Mouse (Mus musculus): ENCODE results near the gene Coro1c. TPM values are rescaled to one million over a fixed set of nuclear protein-coding genes. Genes with fewer than 3 reads are reported as not detected.

Coro1c gene
- polyA plus RNA-seq, 1 experiment, result 12.9 TPM

GRCm38 (mm10) chr5:113855117-113855516 lies 53.4 kb downstream of the Coro1c start:
- H3K27me3 ChIP-seq (ENCODE audit: control insufficient read depth, insufficient read depth, low read length), result no peaks in the 10 kb centered on the region
- no peaks in the 10 kb centered on the region for H3K36me3 ChIP-seq (ENCODE audit: control insufficient read depth, insufficient read depth, low read length)
- H3K27ac ChIP-seq (ENCODE audit: control insufficient read depth, insufficient read depth, low read depth, low read length), result no peak overlapping the region
- TF ChIP-seq CTCF (IDR thresholded peaks at IDR 0.05; ENCODE audit: control insufficient read depth, insufficient read depth, insufficient replicate concordance, low read depth, low read length) (no peak), POLR2A (IDR thresholded peaks at IDR 0.05; ENCODE audit: control insufficient read depth, low read depth, low read length) (no peak)
- no peaks in the 10 kb centered on the region for H3K4me1 ChIP-seq (ENCODE audit: control insufficient read depth, insufficient read depth, low read length)
- no peak overlapping the region for H3K4me3 ChIP-seq (ENCODE audit: control insufficient read depth, low read depth, low read length)

GRCm38 (mm10) chr5:113854494-113854893 lies 54.1 kb downstream of the Coro1c start:
- no peak overlapping the region for H3K4me3 ChIP-seq (ENCODE audit: control insufficient read depth, low read depth, low read length)
- no peaks in the 10 kb centered on the region for H3K27me3 ChIP-seq (ENCODE audit: control insufficient read depth, insufficient read depth, low read length)
- no peaks in the 10 kb centered on the region for H3K36me3 ChIP-seq (ENCODE audit: control insufficient read depth, insufficient read depth, low read length)
- H3K4me1 ChIP-seq (ENCODE audit: control insufficient read depth, insufficient read depth, low read length), result no peaks in the 10 kb centered on the region
- no peak overlapping the region for H3K27ac ChIP-seq (ENCODE audit: control insufficient read depth, insufficient read depth, low read depth, low read length)
- TF ChIP-seq CTCF (IDR thresholded peaks at IDR 0.05; ENCODE audit: control insufficient read depth, insufficient read depth, insufficient replicate concordance, low read depth, low read length), result peak; percentile 77; the same call in 1 of the 2 replicates
- TF ChIP-seq POLR2A (IDR thresholded peaks at IDR 0.05; ENCODE audit: control insufficient read depth, low read depth, low read length), result no peak

GRCm38 (mm10) chr5:113853541-113853940 lies 55.0 kb downstream of the Coro1c start:
- TF ChIP-seq CTCF (IDR thresholded peaks at IDR 0.05; ENCODE audit: control insufficient read depth, insufficient read depth, insufficient replicate concordance, low read depth, low read length), result no peak
- TF ChIP-seq POLR2A (IDR thresholded peaks at IDR 0.05; ENCODE audit: control insufficient read depth, low read depth, low read length), result no peak
- no peak overlapping the region for H3K4me3 ChIP-seq (ENCODE audit: control insufficient read depth, low read depth, low read length)
- H3K4me1 ChIP-seq (ENCODE audit: control insufficient read depth, insufficient read depth, low read length), result no peaks in the 10 kb centered on the region
- H3K27ac ChIP-seq (ENCODE audit: control insufficient read depth, insufficient read depth, low read depth, low read length), result no peak overlapping the region
- H3K27me3 ChIP-seq (ENCODE audit: control insufficient read depth, insufficient read depth, low read length), result no peaks in the 10 kb centered on the region
- no peaks in the 10 kb centered on the region for H3K36me3 ChIP-seq (ENCODE audit: control insufficient read depth, insufficient read depth, low read length)

- Histone ChIP-seq H3K4me3 (ENCODE audit: control insufficient read depth, low read depth, low read length) (no peak overlapping the region), H3K36me3 (ENCODE audit: control insufficient read depth, insufficient read depth, low read length) (no peaks in the 10 kb centered on the region), H3K27me3 (ENCODE audit: control insufficient read depth, insufficient read depth, low read length) (no peaks in the 10 kb centered on the region), H3K4me1 (ENCODE audit: control insufficient read depth, insufficient read depth, low read length) (no peaks in the 10 kb centered on the region), H3K27ac (ENCODE audit: control insufficient read depth, insufficient read depth, low read depth, low read length) (no peak overlapping the region)
- TF ChIP-seq POLR2A (IDR thresholded peaks at IDR 0.05; ENCODE audit: control insufficient read depth, low read depth, low read length) (no peak), CTCF (IDR thresholded peaks at IDR 0.05; ENCODE audit: control insufficient read depth, insufficient read depth, insufficient replicate concordance, low read depth, low read length) (no peak)
Observed at GRCm38 (mm10) chr5:113852463-113852862, 56.1 kb downstream of the Coro1c start.

- H3K4me3 ChIP-seq (ENCODE audit: control insufficient read depth, low read depth, low read length), result no peak overlapping the region
- H3K4me1 ChIP-seq (ENCODE audit: control insufficient read depth, insufficient read depth, low read length), result no peaks in the 10 kb centered on the region
- H3K27me3 ChIP-seq (ENCODE audit: control insufficient read depth, insufficient read depth, low read length), result no peaks in the 10 kb centered on the region
- H3K27ac ChIP-seq (ENCODE audit: control insufficient read depth, insufficient read depth, low read depth, low read length), result no peak overlapping the region
- H3K36me3 ChIP-seq (ENCODE audit: control insufficient read depth, insufficient read depth, low read length), result no peaks in the 10 kb centered on the region
- TF ChIP-seq CTCF (IDR thresholded peaks at IDR 0.05; ENCODE audit: control insufficient read depth, insufficient read depth, insufficient replicate concordance, low read depth, low read length), result no peak
- no peak for TF ChIP-seq POLR2A (IDR thresholded peaks at IDR 0.05; ENCODE audit: control insufficient read depth, low read depth, low read length)
Observed at GRCm38 (mm10) chr5:113850680-113851230, 57.8 kb downstream of the Coro1c start.

- Histone ChIP-seq H3K4me1 (ENCODE audit: control insufficient read depth, insufficient read depth, low read length) (no peaks in the 10 kb centered on the region), H3K27me3 (ENCODE audit: control insufficient read depth, insufficient read depth, low read length) (no peaks in the 10 kb centered on the region), H3K27ac (ENCODE audit: control insufficient read depth, insufficient read depth, low read depth, low read length) (no peak overlapping the region), H3K4me3 (ENCODE audit: control insufficient read depth, low read depth, low read length) (no peak overlapping the region), H3K36me3 (ENCODE audit: control insufficient read depth, insufficient read depth, low read length) (no peaks in the 10 kb centered on the region)
- TF ChIP-seq POLR2A (IDR thresholded peaks at IDR 0.05; ENCODE audit: control insufficient read depth, low read depth, low read length) (no peak), CTCF (IDR thresholded peaks at IDR 0.05; ENCODE audit: control insufficient read depth, insufficient read depth, insufficient replicate concordance, low read depth, low read length) (no peak)
Observed at GRCm38 (mm10) chr5:113847636-113848035, 60.9 kb downstream of the Coro1c start.

GRCm38 (mm10) chr5:113846656-113847055 lies 61.9 kb downstream of the Coro1c start:
- Histone ChIP-seq H3K27me3 (ENCODE audit: control insufficient read depth, insufficient read depth, low read length) (no peaks in the 10 kb centered on the region), H3K27ac (ENCODE audit: control insufficient read depth, insufficient read depth, low read depth, low read length) (no peak overlapping the region), H3K4me3 (ENCODE audit: control insufficient read depth, low read depth, low read length) (no peak overlapping the region), H3K36me3 (ENCODE audit: control insufficient read depth, insufficient read depth, low read length) (no peaks in the 10 kb centered on the region), H3K4me1 (ENCODE audit: control insufficient read depth, insufficient read depth, low read length) (no peaks in the 10 kb centered on the region)
- TF ChIP-seq CTCF (IDR thresholded peaks at IDR 0.05; ENCODE audit: control insufficient read depth, insufficient read depth, insufficient replicate concordance, low read depth, low read length), result no peak
- no peak for TF ChIP-seq POLR2A (IDR thresholded peaks at IDR 0.05; ENCODE audit: control insufficient read depth, low read depth, low read length)

All from testis, adult 2 months (tissue).